Mouse (Mus musculus) embryonic facial prominence, embryonic 13.5 days (tissue): ENCODE data around the gene Anxa9. TPM values are rescaled to one million over a fixed set of nuclear protein-coding genes. Genes with fewer than 3 reads are reported as not detected.

Experiments
- ATAC-seq: fragments of 200-750 bp; cut with Nextera tagmentation; 2 replicates; pipeline ENCODE4 v1.8.0; 2017; ENCODE audit warnings: low read depth; ENCODE audit not compliant: insufficient number of reproducible peaks, insufficient read depth, low FRiP score, low TSS enrichment
- H3K27ac ChIP-seq: fragments of 300-500 bp; sonication (generic); 2 replicates; pipeline ENCODE4 v1.5.1; 2015; ENCODE audit warnings: moderate library complexity, mild to moderate bottlenecking, inconsistent platforms
- H3K27me3 ChIP-seq: fragments of 300-500 bp; sonication (generic); 2 replicates; pipeline ENCODE4 v1.6.1; 2015; ENCODE audit warnings: mild to moderate bottlenecking, inconsistent platforms
- H3K36me3 ChIP-seq: fragments of 300-500 bp; sonication (generic); 2 replicates; pipeline ENCODE4 v1.6.1; 2015; ENCODE audit warnings: mild to moderate bottlenecking, inconsistent platforms
- H3K4me1 ChIP-seq: fragments of 300-500 bp; sonication (generic); 2 replicates; pipeline ENCODE4 v1.6.1; 2015; ENCODE audit warnings: inconsistent platforms
- H3K4me2 ChIP-seq: fragments of 300-500 bp; sonication (generic); 2 replicates; pipeline ENCODE4 v1.6.1; 2015; ENCODE audit warnings: moderate library complexity, mild to moderate bottlenecking, inconsistent platforms
- H3K4me3 ChIP-seq: fragments of 300-500 bp; sonication (generic); 2 replicates; pipeline ENCODE4 v1.5.1; 2015; ENCODE audit warnings: mild to moderate bottlenecking, inconsistent platforms
- H3K9ac ChIP-seq: fragments of 300-500 bp; sonication (generic); 2 replicates; pipeline ENCODE4 v1.6.1; 2015; ENCODE audit warnings: mild to moderate bottlenecking, inconsistent platforms
- H3K9me3 ChIP-seq: fragments of 300-500 bp; sonication (generic); 2 replicates; pipeline ENCODE4 v1.6.1; 2016; ENCODE audit warnings: inconsistent platforms
- WGBS: fragments of 180-500 bp; shearing (Covaris S2); methylation state at CpG from one replicate; pipeline ENCODE4 v1.1.7; 2015; ENCODE audit warnings: mixed read lengths; 5-methylcytosine and 5-hydroxymethylcytosine counted together
- polyA plus RNA-seq: library from polyadenylated mRNA; unstranded; fragments of >200 nt; fragmentation: Nextera tagmentation; extraction: Ambion mirVana; gene quantifications from 2 replicates; pipeline ENCODE4 v1.2.1, GENCODE M21; 2015

Gene Anxa9
- polyA plus RNA-seq, 1 experiment from 2014 or later: 2.4 TPM

DNA sequence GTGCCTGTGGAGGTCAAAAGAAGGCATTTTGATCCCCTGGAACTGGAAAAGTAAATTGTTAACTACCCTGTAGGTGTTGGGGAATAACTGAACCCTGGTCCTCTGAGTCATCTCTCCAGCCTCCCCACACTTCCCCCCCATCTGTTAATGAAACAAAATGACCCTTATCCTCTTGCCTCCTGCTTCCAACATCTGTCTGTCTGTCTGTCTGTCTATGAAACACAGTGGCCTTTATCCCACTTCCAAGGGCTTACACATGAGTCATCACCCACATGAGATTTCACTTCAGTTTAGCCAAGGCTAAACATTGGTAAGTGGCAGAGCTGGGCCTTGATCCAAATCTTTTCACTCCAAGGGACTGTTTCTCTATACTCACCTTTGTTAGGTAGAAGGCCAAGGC, 39.1 kb downstream of the Anxa9 start:
- H3K36me3 ChIP-seq: peaks cover 62% of the 10 kb centered on the region
- no peak overlapping the region for H3K4me2 ChIP-seq
- no peak overlapping the region for H3K27ac ChIP-seq
- no peak overlapping the region for H3K4me3 ChIP-seq
- H3K4me1 ChIP-seq: no peaks in the 10 kb centered on the region
- no peaks in the 10 kb centered on the region for H3K9me3 ChIP-seq
- no peak overlapping the region for H3K9ac ChIP-seq
- H3K27me3 ChIP-seq: no peaks in the 10 kb centered on the region
- no peak for ATAC-seq

DNA sequence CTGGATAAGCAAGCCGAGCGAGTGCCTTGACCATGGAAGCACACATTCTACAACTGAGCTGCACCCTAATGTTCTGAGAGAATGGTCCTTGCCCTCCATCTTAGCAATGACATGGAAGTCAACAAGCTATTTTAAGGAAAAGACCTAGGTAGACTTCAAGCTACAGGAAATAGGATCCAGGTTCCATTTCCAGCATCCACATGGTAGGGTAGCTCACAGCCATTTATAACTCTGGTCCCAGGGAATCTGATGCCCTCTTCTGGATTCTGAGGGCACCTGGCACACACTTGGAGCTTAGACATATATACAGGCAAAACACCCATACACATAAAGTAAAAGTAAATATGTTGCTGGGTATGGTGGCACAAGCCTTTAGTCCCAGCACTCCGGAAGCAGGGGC, 40.9 kb downstream of the Anxa9 start:
- H3K9ac ChIP-seq: no peak overlapping the region
- H3K27me3 ChIP-seq: no peaks in the 10 kb centered on the region
- H3K27ac ChIP-seq: no peak overlapping the region
- H3K9me3 ChIP-seq: no peaks in the 10 kb centered on the region
- WGBS: 93% methylated on average over 3 of the region's 3 CpGs
- peaks cover 79% of the 10 kb centered on the region for H3K36me3 ChIP-seq
- ATAC-seq: no peak
- H3K4me3 ChIP-seq: no peak overlapping the region
- H3K4me2 ChIP-seq: no peak overlapping the region
- no peaks in the 10 kb centered on the region for H3K4me1 ChIP-seq

DNA sequence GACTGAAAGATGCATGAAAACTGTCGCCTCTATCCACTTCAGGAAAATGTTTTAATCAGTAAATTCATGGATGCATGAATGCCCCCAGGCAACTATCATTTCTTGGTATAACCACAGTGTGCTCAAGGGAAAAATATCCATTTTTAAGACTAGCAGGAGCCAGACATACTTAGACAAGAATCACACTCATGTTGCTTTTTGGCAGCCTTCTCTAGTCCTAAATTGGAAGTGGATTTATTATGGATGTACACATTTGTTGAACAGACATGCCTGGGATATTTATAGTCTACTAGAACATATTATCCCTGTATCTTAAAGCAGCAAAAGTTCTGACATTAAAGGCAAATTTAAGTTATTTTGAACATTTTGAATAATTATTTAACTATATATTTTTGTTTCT, 42.3 kb downstream of the Anxa9 start:
- no peak for ATAC-seq
- peaks cover 90% of the 10 kb centered on the region for H3K36me3 ChIP-seq
- H3K4me3 ChIP-seq: no peak overlapping the region
- no peak overlapping the region for H3K9ac ChIP-seq
- H3K27me3 ChIP-seq: no peaks in the 10 kb centered on the region
- no peak overlapping the region for H3K27ac ChIP-seq
- H3K4me1 ChIP-seq: no peaks in the 10 kb centered on the region
- H3K9me3 ChIP-seq: no peaks in the 10 kb centered on the region
- 69% methylated on average over 1 of the region's 1 CpGs for WGBS
- no peak overlapping the region for H3K4me2 ChIP-seq

DNA sequence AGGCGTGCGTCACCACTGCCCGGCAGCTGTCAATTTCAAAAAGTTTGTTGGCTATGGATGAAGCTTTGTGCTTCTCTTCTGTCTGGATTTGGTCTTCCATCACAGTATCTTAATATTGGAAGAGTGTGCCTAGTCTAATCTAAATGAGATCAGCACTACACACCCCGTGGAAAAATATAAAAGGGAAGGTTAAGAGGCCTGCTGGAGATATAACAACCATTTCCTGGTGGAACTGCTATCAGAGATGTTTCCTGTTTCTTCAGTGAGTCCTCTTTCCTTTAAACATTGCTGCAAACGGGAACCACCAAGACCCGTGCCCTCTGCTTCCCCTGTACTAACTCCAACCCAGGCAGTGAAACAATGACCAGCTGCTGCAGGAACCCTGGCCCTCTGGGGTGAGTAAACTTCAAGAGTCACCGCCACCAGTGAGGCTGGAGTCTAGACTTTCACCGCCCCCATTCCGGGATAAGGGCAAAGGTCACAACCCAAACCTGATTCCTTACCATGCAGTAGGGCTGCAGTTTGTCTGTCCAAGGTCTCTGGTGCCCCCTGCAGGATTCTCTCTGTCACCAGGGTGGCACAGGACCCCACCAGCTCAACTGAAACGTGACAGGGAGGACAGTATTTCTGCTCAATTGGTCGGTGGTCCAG, 43.8 kb downstream of the Anxa9 start:
- 43% methylated on average over 11 of the region's 11 CpGs for WGBS
- Histone ChIP-seq H3K4me2 (no peak overlapping the region), H3K27ac (no peak overlapping the region), H3K9me3 (no peaks in the 10 kb centered on the region), H3K36me3 (peaks cover 91% of the 10 kb centered on the region), H3K4me3 (no peak overlapping the region), H3K4me1 (no peaks in the 10 kb centered on the region), H3K27me3 (no peaks in the 10 kb centered on the region), H3K9ac (no peak overlapping the region)
- no peak for ATAC-seq

- peaks cover 90% of the 10 kb centered on the region for H3K36me3 ChIP-seq
- WGBS: 83% methylated on average over 4 of the region's 4 CpGs
Observed at GRCm38 (mm10) chr3:95261975-95262374, 45.0 kb downstream of the Anxa9 start.

DNA sequence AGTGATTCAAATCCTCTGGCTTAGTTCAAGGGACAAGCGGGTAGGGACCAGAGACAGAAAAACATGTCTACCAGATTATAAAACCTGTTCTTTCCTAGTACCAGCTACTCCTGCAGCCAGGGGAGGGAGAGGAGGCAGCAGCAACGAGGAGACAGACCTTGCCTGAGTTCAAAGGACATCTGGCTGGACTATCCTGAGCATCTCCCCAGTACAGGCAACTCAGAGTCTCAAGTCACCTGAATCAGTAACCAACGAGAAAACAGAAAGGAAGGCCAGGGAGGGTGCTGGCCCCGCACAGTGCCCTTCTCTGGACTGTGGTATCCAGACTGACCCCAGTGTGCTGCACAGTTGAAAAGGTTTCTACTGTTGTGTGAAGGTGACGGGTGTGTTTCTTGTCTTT, 50.0 kb downstream of the Anxa9 start:
- WGBS: 88% methylated on average over 5 of the region's 5 CpGs
- peaks cover 92% of the 10 kb centered on the region for H3K36me3 ChIP-seq

More at GRCm38 (mm10) chr3:95261975-95262374, 45.0 kb downstream of the Anxa9 start:
- Histone ChIP-seq H3K4me1 (no peaks in the 10 kb centered on the region), H3K4me3 (no peak overlapping the region), H3K27ac (no peak overlapping the region), H3K9ac (no peak overlapping the region), H3K27me3 (no peaks in the 10 kb centered on the region), H3K9me3 (no peaks in the 10 kb centered on the region), H3K4me2 (no peak overlapping the region)
- no peak for ATAC-seq

GRCm38 (mm10) chr3:95250783-95251424, 56.1 kb downstream of the Anxa9 start, which contains the start of gene Bnipl:
Bnipl (minus strand) TSS chr3:95251193.
- Histone ChIP-seq H3K4me1 (no peaks in the 10 kb centered on the region; the same call in none of the 2 replicates), H3K4me3 (peak within 1 kb of the TSS; percentile 17), H3K36me3 (peaks cover 48% of the 10 kb centered on the region), H3K27me3 (no peaks in the 10 kb centered on the region), H3K9ac (0 out of 2 replicates have a peak within 1 kb of the TSS, but pooled peaks have one; percentile 32), H3K4me2 (peak within 1 kb of the TSS; percentile 42), H3K27ac (peak within 1 kb of the TSS; percentile 55), H3K9me3 (no peaks in the 10 kb centered on the region)
- ATAC-seq: peak; percentile 38; the same call in 1 of the 2 replicates
- 42% methylated on average over 7 of the region's 7 CpGs for WGBS

More for the DNA sequence above, 50.0 kb downstream of the Anxa9 start:
- H3K4me2 ChIP-seq: no peak overlapping the region
- no peak overlapping the region for H3K9ac ChIP-seq
- no peaks in the 10 kb centered on the region for H3K27me3 ChIP-seq
- H3K27ac ChIP-seq: no peak overlapping the region
- no peaks in the 10 kb centered on the region for H3K9me3 ChIP-seq
- ATAC-seq: no peak
- H3K4me3 ChIP-seq: no peak overlapping the region
- H3K4me1 ChIP-seq: no peaks in the 10 kb centered on the region

GRCm38 (mm10) chr3:95250361-95250760, 56.6 kb downstream of the Anxa9 start:
- Histone ChIP-seq H3K9ac (0 out of 2 replicates have a peak overlapping the region, but pooled peaks have one; percentile 32), H3K4me1 (no peaks in the 10 kb centered on the region; the same call in none of the 2 replicates), H3K27ac (peak overlapping the region; percentile 55; the same call in 1 of the 2 replicates), H3K27me3 (no peaks in the 10 kb centered on the region), H3K4me2 (peak overlapping the region; percentile 42), H3K9me3 (no peaks in the 10 kb centered on the region), H3K36me3 (peaks cover 44% of the 10 kb centered on the region), H3K4me3 (0 out of 2 replicates have a peak overlapping the region, but pooled peaks have one; percentile 3)
- WGBS: 74% methylated on average over 5 of the region's 5 CpGs
- ATAC-seq: no peak

DNA sequence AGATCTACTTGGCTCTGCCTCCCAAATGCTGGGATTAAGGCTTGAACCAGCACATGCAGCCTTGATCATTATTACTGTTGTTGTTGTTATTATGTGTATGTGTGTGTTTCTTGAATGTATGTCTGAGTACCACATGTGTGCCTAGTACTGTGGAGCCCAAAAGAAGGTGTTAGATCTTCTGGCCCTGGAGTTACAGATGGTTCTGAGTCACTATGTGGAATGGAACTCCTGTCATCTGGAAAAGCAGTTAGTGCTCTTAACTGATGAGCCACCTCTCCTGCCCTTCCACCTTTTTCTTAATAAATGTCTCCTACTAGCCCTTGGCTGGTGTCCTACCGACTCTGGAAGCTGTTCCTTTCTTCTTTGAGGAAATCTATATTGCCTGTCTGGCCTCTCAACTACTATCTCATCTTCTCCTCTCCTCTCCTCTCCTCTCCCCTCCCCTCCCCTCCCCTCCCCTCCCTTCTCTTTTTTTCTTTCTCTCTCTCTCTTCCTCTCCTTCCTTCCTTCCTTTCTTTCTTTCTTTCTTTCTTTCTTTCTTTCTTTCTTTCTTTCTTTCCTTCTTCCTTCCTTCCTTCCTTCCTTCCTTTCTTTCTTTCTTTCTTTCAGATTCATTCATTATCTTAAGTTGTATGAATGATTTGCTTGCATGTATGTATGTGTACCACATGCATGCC, 59.2 kb downstream of the Anxa9 start:
- Histone ChIP-seq H3K4me2 (no peak overlapping the region), H3K36me3 (peaks cover 32% of the 10 kb centered on the region), H3K27me3 (no peaks in the 10 kb centered on the region), H3K4me1 (no peaks in the 10 kb centered on the region; the same call in none of the 2 replicates), H3K27ac (no peak overlapping the region), H3K9me3 (no peaks in the 10 kb centered on the region), H3K4me3 (no peak overlapping the region), H3K9ac (no peak overlapping the region)
- WGBS: 72% methylated on average over 1 of the region's 1 CpGs
- ATAC-seq: no peak

DNA sequence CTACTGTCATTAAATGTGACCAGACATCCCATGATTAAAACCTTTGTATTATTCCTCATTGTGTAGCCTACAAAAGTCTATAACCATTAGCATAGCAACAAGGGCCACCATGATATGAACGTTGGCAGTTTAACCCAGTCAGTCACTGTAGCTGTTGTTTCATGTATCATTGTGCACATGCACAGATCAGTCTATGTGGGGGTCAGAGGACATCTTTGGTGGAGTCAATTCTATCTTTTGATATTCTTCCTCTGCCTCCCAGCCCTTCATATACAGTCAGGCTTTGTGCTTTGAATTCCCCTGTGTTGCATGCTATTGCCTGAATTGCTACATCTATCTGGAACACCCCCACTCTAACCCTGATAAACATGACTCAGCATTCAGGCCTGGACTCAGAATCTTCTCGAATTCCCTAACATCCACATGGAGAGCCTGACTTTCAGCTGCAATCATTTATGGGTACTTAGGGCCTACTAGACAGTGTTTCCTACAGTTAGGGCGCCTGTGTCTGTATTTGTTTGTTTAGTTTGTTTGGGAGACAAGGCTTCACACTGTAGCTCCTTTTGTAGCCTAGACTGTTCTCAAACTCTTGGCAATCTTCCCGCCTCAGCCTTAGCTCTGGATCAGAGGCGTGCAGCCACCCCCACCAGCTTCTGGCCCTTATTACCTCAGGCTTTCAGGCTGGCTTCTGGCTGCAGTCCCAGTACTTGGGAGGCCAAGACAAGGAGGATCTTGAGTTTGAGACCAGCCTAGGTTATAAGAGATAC, 60.3 kb downstream of the Anxa9 start:
- H3K4me3 ChIP-seq: no peak overlapping the region
- no peak overlapping the region for H3K4me2 ChIP-seq
- no peaks in the 10 kb centered on the region for H3K9me3 ChIP-seq
- no peaks in the 10 kb centered on the region for H3K27me3 ChIP-seq
- no peak overlapping the region for H3K27ac ChIP-seq
- no peak for ATAC-seq
- 81% methylated on average over 5 of the region's 5 CpGs for whole genome bisulfite sequencing
- H3K9ac ChIP-seq: no peak overlapping the region
- no peaks in the 10 kb centered on the region; the same call in none of the 2 replicates for H3K4me1 ChIP-seq
- H3K36me3 ChIP-seq: peaks cover 24% of the 10 kb centered on the region
